Mouse (Mus musculus) cerebellum, adult 2 months (tissue): ENCODE data around the gene Rbbp4. TPM values are rescaled to one million over a fixed set of nuclear protein-coding genes. Genes with fewer than 3 reads are reported as not detected.

ENCODE experiments used
- DNase-seq, 2 experiments: peaks; one replicate each; pipeline ENCODE4 v3.0.0; 2021
- H3K27ac ChIP-seq: fragments of 200-500 bp; 2 replicates; pipeline ENCODE4 v1.5.1; 2012; ENCODE audit warnings: low read length, control low read depth, inconsistent platforms; ENCODE audit not compliant: insufficient read depth
- H3K27me3 ChIP-seq: fragments of 200-500 bp; 2 replicates; pipeline ENCODE4 v1.6.1; 2012; ENCODE audit warnings: inconsistent platforms, mild to moderate bottlenecking, low read length, moderate library complexity; ENCODE audit not compliant: control insufficient read depth, insufficient read depth
- H3K4me1 ChIP-seq: fragments of 200-500 bp; 2 replicates; pipeline ENCODE4 v1.6.1; 2011; ENCODE audit warnings: low read length; ENCODE audit not compliant: control insufficient read depth, insufficient read depth
- H3K4me3 ChIP-seq: fragments of 200-500 bp; replicated peaks from 2 replicates; pipeline ENCODE3; 2011; ENCODE audit warnings: mild to moderate bottlenecking, low read depth, low read length, control low read depth; ENCODE audit not compliant: insufficient read depth
- CTCF ChIP-seq: fragments of 200-500 bp; IDR thresholded peaks from 2 replicates; pipeline ENCODE4 v1.5.1; 2011; ENCODE audit warnings: low read depth, mild to moderate bottlenecking, control low read depth, low read length, moderate library complexity, borderline replicate concordance; ENCODE audit not compliant: insufficient read depth
- POLR2A ChIP-seq: fragments of 200-500 bp; IDR thresholded peaks from 2 replicates; pipeline ENCODE4 v1.6.1; 2011; ENCODE audit warnings: low read length, control low read depth, borderline replicate concordance; ENCODE audit not compliant: insufficient read depth
- WGBS: fragments of 180-500 bp; shearing (Covaris S2); methylation state at CpG from one replicate; pipeline ENCODE4 v1.1.7; 2018; 5-methylcytosine and 5-hydroxymethylcytosine counted together
- polyA plus RNA-seq: library from polyadenylated mRNA; depleted of rRNA; stranded (reverse); fragments of >200 nt; gene quantifications from 2 replicates; pipeline ENCODE4 v1.2.3, GENCODE M21; 2012

Gene Rbbp4
- polyA plus RNA-seq, 1 experiment, result 70.9 TPM

DNA sequence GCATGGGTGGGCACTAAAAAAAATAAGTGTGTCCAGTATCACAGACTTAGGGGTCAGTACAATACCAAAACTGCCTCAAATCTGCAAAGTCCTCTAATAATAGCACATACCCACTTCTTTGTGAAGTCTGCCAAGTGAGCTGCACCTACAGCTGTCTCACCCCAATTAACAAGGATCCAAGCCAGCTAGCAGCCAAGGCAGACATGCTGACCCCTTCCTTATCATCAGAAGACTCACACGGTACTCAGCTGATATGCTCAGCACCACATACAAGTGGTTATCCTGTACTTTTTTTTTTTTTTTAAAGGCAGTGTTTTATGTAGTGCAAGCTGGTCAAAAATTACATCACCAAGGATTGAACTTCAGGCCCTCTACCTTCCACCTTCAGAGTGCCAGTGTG lies 30.9 kb downstream of the Rbbp4 start:
- WGBS, result 17% methylated on average over 1 of the region's 1 CpGs

DNA sequence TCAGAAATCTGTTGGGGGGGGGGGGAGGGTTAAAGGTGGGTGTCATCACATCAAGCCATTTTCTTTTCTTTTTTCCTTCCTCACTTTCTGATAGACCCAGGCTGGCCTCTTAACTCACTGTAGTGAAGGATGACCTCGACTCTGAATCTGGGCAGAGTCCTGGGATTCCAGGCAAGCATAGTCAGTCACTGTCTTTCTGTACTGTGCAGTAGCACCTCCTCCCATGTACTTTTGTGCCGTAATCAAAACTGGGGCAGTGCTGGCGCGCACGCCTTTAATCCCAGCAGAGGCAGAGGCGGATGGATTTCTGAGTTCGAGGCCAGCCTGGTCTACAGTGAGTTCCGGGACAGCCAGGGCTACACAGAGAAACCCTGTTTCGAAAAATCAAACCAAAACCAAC lies 31.4 kb downstream of the Rbbp4 start:
- H3K27ac ChIP-seq, result no peak overlapping the region
- H3K4me1 ChIP-seq, result peaks cover 5% of the 10 kb centered on the region; the same call in 1 of the 2 replicates
- TF ChIP-seq POLR2A (no peak), CTCF (no peak)
- H3K4me3 ChIP-seq, result no peak overlapping the region
- DNase-seq, result no peak
- H3K27me3 ChIP-seq, result no peaks in the 10 kb centered on the region
- 72% methylated on average over 9 of the region's 9 CpGs for WGBS

More for the DNA sequence above, 30.9 kb downstream of the Rbbp4 start:
- Histone ChIP-seq H3K4me1 (peaks cover 5% of the 10 kb centered on the region; the same call in 1 of the 2 replicates), H3K27ac (no peak overlapping the region), H3K4me3 (no peak overlapping the region), H3K27me3 (no peaks in the 10 kb centered on the region)
- DNase-seq, result no peak
- TF ChIP-seq CTCF, result no peak

DNA sequence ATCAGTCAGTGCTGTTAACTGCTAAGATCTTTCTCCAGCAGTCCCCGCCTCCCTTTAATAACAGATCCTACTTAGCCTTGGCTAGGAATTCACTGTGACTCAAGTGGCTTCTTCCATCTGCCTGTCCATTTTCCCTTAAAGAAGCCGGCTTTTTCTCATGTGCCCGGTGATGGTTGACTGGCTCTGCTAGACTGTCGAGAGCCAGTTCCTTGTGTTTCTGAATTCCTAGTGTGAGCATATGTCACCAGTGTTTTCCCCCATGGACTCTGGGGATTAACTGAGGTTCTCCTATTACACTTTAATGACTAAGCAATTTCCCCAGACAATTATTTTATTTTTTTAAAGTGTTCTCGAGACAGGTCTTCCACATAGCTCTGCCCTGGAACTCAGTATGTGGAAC lies 31.8 kb downstream of the Rbbp4 start:
- Histone ChIP-seq H3K4me3 (no peak overlapping the region), H3K27me3 (no peaks in the 10 kb centered on the region), H3K27ac (no peak overlapping the region), H3K4me1 (peaks cover 5% of the 10 kb centered on the region; the same call in 1 of the 2 replicates)
- DNase-seq, result no peak
- 27% methylated on average over 5 of the region's 5 CpGs for WGBS
- TF ChIP-seq CTCF, result no peak
- no peak for TF ChIP-seq POLR2A

DNA sequence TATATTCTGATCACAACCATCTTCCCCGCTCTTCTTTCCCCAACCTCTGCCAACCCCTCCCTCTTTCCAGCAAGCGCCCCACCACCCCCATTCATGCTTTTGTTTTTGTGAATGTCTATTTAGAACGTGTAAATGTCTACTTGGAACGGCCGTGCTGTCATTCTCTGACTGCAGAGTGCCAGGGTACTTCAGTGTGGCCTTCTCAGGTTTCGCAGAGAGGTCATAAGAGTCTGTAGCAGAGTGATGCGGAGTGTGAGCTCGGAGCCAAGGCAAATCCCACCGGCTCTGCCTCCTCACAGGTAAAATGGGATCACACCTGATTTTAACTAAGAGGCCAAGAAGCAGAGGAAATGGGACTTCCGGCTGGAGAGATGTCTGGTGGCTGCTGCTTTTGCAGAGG lies 36.0 kb downstream of the Rbbp4 start:
- no peak overlapping the region for H3K4me3 ChIP-seq
- TF ChIP-seq CTCF (no peak), POLR2A (no peak)
- DNase-seq, result no peak

DNA sequence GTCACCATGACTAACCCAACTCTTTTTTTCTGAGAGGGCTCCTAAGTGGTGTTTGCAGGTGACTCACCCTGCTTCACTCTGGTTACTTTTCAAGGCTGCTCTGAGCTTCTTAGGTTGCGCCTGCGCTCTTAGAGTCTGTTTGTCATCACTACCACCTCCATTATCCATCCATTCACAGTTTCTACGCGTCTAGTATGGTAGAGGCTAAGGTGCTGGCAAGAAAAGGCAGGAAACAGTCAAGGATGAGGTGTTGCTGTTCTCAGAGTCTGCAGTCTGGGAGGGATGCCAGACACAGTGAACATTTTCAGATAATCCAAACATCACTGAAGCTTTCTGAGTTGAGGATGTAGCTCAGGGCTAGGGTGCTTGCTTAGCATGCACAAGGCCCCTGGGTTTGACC lies 37.4 kb downstream of the Rbbp4 start:
- Histone ChIP-seq H3K4me3 (no peak overlapping the region), H3K27ac (no peak overlapping the region), H3K27me3 (no peaks in the 10 kb centered on the region), H3K4me1 (peaks cover 3% of the 10 kb centered on the region; the same call in 1 of the 2 replicates)
- 83% methylated on average over 4 of the region's 4 CpGs for WGBS
- DNase-seq, result no peak
- TF ChIP-seq CTCF (no peak), POLR2A (no peak)

More for the DNA sequence above, 36.0 kb downstream of the Rbbp4 start:
- 70% methylated on average over 10 of the region's 10 CpGs for WGBS
- Histone ChIP-seq H3K27ac (no peak overlapping the region), H3K4me1 (peaks cover under 1% of the 10 kb centered on the region; the same call in 1 of the 2 replicates), H3K27me3 (no peaks in the 10 kb centered on the region)

DNA sequence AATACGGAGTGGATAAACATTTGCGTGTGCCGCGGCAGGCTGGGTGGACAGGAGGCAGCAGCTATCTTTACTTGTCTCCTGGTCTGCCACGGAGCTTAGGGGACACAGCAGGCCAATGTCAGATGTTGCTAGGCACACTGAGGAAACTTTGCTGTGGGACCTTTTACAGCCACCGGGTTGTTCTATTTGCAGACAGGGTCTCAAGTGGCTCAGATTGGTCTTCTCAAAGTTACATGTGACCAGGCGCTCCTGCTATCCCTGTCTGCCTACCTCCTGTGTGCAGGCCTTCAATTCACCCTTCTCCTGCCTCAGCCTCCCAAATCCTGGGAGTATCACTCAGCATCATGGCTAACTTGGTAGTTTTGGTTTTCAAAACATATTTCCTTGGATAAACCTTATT lies 39.1 kb downstream of the Rbbp4 start:
- 89% methylated on average over 7 of the region's 7 CpGs for WGBS
- no peak overlapping the region for H3K27ac ChIP-seq
- H3K27me3 ChIP-seq, result no peaks in the 10 kb centered on the region
- TF ChIP-seq CTCF, result no peak
- TF ChIP-seq POLR2A, result no peak
- no peak for DNase-seq
- H3K4me3 ChIP-seq, result no peak overlapping the region
- peaks cover 3% of the 10 kb centered on the region; the same call in 1 of the 2 replicates for H3K4me1 ChIP-seq

DNA sequence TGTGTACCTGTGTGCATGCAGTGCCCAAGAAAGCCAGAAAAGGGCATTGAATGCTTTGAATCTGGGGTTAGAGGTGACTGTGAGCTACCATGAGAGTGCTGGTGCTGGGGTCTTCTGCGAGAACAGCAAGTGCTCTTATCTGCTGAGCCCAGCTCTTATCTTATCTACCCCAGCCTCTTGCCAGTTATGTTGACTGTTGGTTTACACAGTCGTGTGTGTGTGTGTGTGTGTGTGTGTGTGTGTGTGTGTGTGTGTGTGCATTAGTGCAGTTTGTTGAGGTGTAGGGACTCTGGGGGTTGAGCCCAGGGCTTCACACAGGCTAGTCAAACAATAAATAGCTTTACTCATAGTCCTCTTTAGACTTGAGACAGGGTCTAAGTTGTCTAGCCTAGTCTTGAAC lies 40.0 kb downstream of the Rbbp4 start:
- no peak overlapping the region for H3K4me3 ChIP-seq
- WGBS, result 87% methylated on average over 2 of the region's 2 CpGs
- H3K4me1 ChIP-seq, result peaks cover 3% of the 10 kb centered on the region; the same call in 1 of the 2 replicates

DNA sequence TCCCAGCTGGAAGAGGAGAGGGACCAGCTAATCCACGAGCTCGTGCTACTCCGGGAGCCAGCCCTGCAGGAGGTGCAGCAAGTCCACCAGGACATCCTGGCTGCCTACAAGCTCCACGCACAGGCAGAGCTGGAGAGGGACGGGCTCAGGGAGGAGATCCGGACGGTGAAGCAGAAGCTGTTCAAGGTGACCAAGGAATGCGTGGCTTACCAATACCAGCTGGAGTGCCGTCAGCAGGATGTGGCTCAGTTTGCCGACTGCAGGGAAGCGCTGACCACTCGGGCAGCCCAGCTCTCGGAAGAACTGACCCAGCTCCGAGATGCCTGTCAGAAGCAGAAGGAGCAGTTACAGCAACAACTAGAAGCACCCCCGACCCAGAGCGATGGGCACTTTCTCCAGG lies 41.5 kb downstream of the Rbbp4 start:
- no peak for DNase-seq
- Histone ChIP-seq H3K4me3 (peak overlapping the region; percentile 23), H3K27me3 (no peaks in the 10 kb centered on the region), H3K4me1 (peaks cover 3% of the 10 kb centered on the region; the same call in 1 of the 2 replicates), H3K27ac (no peak overlapping the region)
- TF ChIP-seq POLR2A, result no peak
- no peak for TF ChIP-seq CTCF
- 31% methylated on average over 16 of the region's 16 CpGs for WGBS

More for the DNA sequence above, 40.0 kb downstream of the Rbbp4 start:
- DNase-seq, result no peak
- no peaks in the 10 kb centered on the region for H3K27me3 ChIP-seq
- TF ChIP-seq POLR2A, result no peak
- TF ChIP-seq CTCF, result no peak
- no peak overlapping the region for H3K27ac ChIP-seq
